Mouse (Mus musculus) liver, postnatal 0 days (tissue): ENCODE data around the gene Pigv. TPM values are rescaled to one million over a fixed set of nuclear protein-coding genes. Genes with fewer than 3 reads are reported as not detected.

Experiments
- ATAC-seq: fragments of 200-750 bp; cut with Nextera tagmentation; 2 replicates; pipeline ENCODE4 v1.8.0; 2017; ENCODE audit warnings: mild to moderate bottlenecking, moderate library complexity
- DNase-seq: peaks from one replicate; pipeline ENCODE4 v3.0.0-alpha.2; 2016
- H3K27ac ChIP-seq: fragments of 300-500 bp; sonication (generic); 2 replicates; pipeline ENCODE4 v1.5.1; 2014; ENCODE audit warnings: antibody characterized with exemption, moderate library complexity, mild to moderate bottlenecking, low read depth
- H3K27me3 ChIP-seq: fragments of 300-500 bp; sonication (generic); 2 replicates; pipeline ENCODE4 v1.6.1; 2014; ENCODE audit warnings: low read length, control low read depth, mixed read lengths; ENCODE audit not compliant: insufficient read depth
- H3K36me3 ChIP-seq: fragments of 300-500 bp; sonication (generic); replicated peaks from 2 replicates; pipeline ENCODE4 v1.6.1; 2014; ENCODE audit warnings: mild to moderate bottlenecking, control low read depth, low read length, moderate library complexity, mixed read lengths; ENCODE audit not compliant: insufficient read depth
- H3K4me1 ChIP-seq: fragments of 300-500 bp; sonication (generic); 2 replicates; pipeline ENCODE4 v1.6.1; 2014; ENCODE audit warnings: antibody characterized with exemption, mild to moderate bottlenecking, control low read depth; ENCODE audit not compliant: insufficient read depth
- H3K4me2 ChIP-seq: fragments of 300-500 bp; sonication (generic); 2 replicates; pipeline ENCODE4 v1.6.1; 2014; ENCODE audit warnings: low read depth, mild to moderate bottlenecking, low read length, moderate library complexity, mixed read lengths
- H3K4me3 ChIP-seq: fragments of 300-500 bp; sonication (generic); 2 replicates; pipeline ENCODE4 v1.5.1; 2014; ENCODE audit warnings: low read depth, low read length
- H3K9ac ChIP-seq: fragments of 300-500 bp; sonication (generic); replicated peaks from 2 replicates; pipeline ENCODE4 v1.6.1; 2014; ENCODE audit warnings: mild to moderate bottlenecking, moderate library complexity
- H3K9me3 ChIP-seq: fragments of 300-500 bp; sonication (generic); 2 replicates; pipeline ENCODE4 v1.6.1; 2016; ENCODE audit warnings: mild to moderate bottlenecking, control low read depth, low read length, mixed read lengths
- CTCF ChIP-seq: sonication (generic); IDR thresholded peaks from 2 replicates; pipeline ENCODE4 v1.5.1; 2016; ENCODE audit warnings: antibody characterized with exemption, low read depth
- EP300 ChIP-seq: IDR thresholded peaks from 2 replicates; pipeline ENCODE4 v1.6.1; 2016; ENCODE audit warnings: antibody characterized with exemption, low read depth, mild to moderate bottlenecking
- WGBS: fragments of 180-500 bp; shearing (Covaris S2); extraction: QIAGEN DNeasy Blood & Tissue Kit; methylation state at CpG from one replicate; pipeline ENCODE4 v1.1.7; 2014; ENCODE audit not compliant: insufficient replicate concordance; 5-methylcytosine and 5-hydroxymethylcytosine counted together
- polyA plus RNA-seq: library from polyadenylated mRNA; unstranded; fragments of >200 nt; fragmentation: Nextera tagmentation; extraction: Ambion mirVana; gene quantifications from 2 replicates; pipeline ENCODE4 v1.2.1, GENCODE M21; 2015

The Pigv gene
- polyA plus RNA-seq, 1 experiment from 2014 or later: 5.9 TPM

DNA sequence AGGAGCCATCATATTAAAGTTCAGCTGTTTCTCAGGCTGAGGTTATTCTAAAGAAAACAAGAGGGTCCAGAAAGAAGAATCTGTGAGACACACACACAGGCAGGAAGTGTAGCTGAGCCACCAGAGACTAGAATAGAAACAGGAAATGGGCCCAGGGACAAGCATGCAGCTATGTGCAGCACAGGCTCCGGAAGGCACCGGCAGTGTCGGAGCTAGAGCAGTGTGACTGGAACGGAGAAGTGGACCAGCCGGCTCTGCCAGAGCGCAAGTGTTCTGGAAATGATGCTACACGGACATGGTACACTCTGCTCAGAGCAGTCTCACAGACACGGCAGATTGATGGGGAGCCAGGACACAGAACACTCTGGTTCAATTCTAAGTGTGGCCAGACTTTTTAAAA lies 34.5 kb upstream of the Pigv start:
- no peak overlapping the region for H3K4me3 ChIP-seq
- no peaks in the 10 kb centered on the region for H3K9me3 ChIP-seq
- H3K27me3 ChIP-seq: no peaks in the 10 kb centered on the region
- H3K4me1 ChIP-seq: peaks cover 41% of the 10 kb centered on the region
- TF ChIP-seq CTCF (no peak), EP300 (peak; percentile 27; the same call in 1 of the 2 replicates)
- H3K9ac ChIP-seq: peak overlapping the region; percentile 30
- 20% methylated on average over 8 of the region's 8 CpGs for WGBS
- H3K27ac ChIP-seq: peak overlapping the region; percentile 80
- peak; percentile 76 for ATAC-seq
- H3K36me3 ChIP-seq: peaks cover 51% of the 10 kb centered on the region
- DNase-seq: peak; percentile 69
- peak overlapping the region; percentile 48 for H3K4me2 ChIP-seq

DNA sequence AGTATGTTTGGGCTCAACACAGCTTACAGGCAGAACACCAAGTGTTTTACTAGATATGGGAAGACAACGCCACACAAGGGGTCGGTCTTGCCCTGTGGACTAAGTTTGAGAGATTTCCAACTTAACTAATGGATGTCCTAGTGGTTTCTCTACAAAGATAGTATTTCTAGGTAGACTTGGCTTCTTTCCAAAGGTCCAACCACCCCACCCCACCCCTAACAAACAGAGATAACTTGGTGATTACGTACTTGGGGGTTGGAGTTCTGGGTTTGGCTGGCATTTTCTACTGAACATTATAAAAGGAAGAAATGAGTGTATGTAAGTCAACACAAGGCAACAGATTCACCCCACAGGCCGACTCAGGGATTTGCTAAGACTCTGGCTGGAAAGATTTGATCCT lies 32.6 kb upstream of the Pigv start:
- peaks cover 41% of the 10 kb centered on the region for H3K4me1 ChIP-seq
- no peaks in the 10 kb centered on the region for H3K27me3 ChIP-seq
- H3K4me2 ChIP-seq: no peak overlapping the region
- DNase-seq (no peak), ATAC-seq (no peak)
- H3K9me3 ChIP-seq: no peaks in the 10 kb centered on the region
- WGBS: 47% methylated on average over 4 of the region's 4 CpGs
- H3K9ac ChIP-seq: no peak overlapping the region
- H3K36me3 ChIP-seq: peaks cover 53% of the 10 kb centered on the region
- H3K27ac ChIP-seq: 0 out of 2 replicates have a peak overlapping the region, but pooled peaks have one; percentile 2
- TF ChIP-seq EP300: no peak
- no peak for TF ChIP-seq CTCF
- no peak overlapping the region for H3K4me3 ChIP-seq

DNA sequence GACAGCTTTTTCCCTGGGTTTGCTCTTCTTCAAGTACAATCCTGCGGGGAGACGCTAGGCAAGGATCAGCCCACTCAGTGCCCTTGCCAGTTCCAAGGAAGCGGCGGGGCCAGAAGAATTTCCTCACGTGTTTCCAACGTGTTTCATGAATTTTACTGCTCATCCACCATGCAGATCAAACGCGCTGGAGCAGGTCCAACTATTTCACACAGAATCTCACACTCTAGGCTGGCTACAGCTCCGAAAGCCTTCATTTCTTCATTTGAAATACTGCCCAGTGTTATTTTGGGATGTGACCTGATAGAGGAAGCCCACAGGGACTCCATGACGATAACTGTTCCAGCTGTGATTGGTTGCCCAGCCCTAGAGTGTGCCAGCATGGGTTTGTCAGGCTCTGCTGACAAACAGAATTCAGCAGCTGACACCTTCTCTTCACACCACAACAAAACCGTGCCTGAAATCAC lies 28.5 kb upstream of the Pigv start:
- H3K36me3 ChIP-seq: peaks cover 55% of the 10 kb centered on the region
- DNase-seq (no peak), ATAC-seq (no peak)
- H3K27me3 ChIP-seq: no peaks in the 10 kb centered on the region
- 0 out of 2 replicates have a peak overlapping the region, but pooled peaks have one; percentile 41 for H3K27ac ChIP-seq
- no peak overlapping the region for H3K9ac ChIP-seq
- H3K4me3 ChIP-seq: no peak overlapping the region
- WGBS: 72% methylated on average over 11 of the region's 11 CpGs
- H3K4me1 ChIP-seq: peaks cover 14% of the 10 kb centered on the region
- no peak overlapping the region for H3K4me2 ChIP-seq
- no peak for TF ChIP-seq CTCF
- TF ChIP-seq EP300: no peak
- H3K9me3 ChIP-seq: no peaks in the 10 kb centered on the region

- Histone ChIP-seq H3K9me3 (no peaks in the 10 kb centered on the region), H3K4me1 (no peaks in the 10 kb centered on the region), H3K36me3 (peaks cover 76% of the 10 kb centered on the region), H3K9ac (no peak overlapping the region), H3K4me2 (no peak overlapping the region), H3K4me3 (no peak overlapping the region), H3K27ac (no peak overlapping the region), H3K27me3 (no peaks in the 10 kb centered on the region)
- WGBS: 62% methylated on average over 3 of the region's 3 CpGs
- ATAC-seq: peak; percentile 40; the same call in 1 of the 2 replicates
- TF ChIP-seq EP300 (no peak), CTCF (peak; percentile 17; the same call in 1 of the 2 replicates)
- DNase-seq: no peak
Observed at GRCm38 (mm10) chr4:133695363-133695762, 22.9 kb upstream of the Pigv start.

DNA sequence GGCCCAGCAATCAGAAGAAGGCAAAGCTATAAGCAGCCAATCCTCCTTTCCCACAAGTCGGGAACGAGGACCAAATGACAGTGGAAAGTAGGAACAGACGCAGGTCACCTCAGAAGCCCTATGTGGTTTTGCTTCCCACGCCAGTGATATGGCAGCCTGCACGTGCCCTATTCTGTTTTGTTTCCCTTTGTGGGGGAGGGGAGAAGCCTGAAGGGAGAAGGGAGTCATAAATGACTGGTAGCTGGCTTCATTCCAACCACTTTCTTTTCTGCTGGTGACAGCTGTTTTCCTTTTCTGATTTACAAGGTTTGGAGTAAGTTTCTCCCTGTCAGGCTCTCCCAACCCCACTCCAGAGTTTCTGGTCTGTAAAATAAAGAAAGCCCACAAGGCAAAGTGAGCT lies 17.8 kb upstream of the Pigv start:
- no peak for ATAC-seq
- Histone ChIP-seq H3K9ac (no peak overlapping the region), H3K4me1 (no peaks in the 10 kb centered on the region), H3K27me3 (no peaks in the 10 kb centered on the region), H3K9me3 (no peaks in the 10 kb centered on the region), H3K27ac (no peak overlapping the region), H3K36me3 (peaks cover 98% of the 10 kb centered on the region), H3K4me2 (no peak overlapping the region), H3K4me3 (no peak overlapping the region)
- TF ChIP-seq CTCF: no peak
- TF ChIP-seq EP300: no peak
- no peak for DNase-seq
- WGBS: 48% methylated on average over 5 of the region's 5 CpGs

DNA sequence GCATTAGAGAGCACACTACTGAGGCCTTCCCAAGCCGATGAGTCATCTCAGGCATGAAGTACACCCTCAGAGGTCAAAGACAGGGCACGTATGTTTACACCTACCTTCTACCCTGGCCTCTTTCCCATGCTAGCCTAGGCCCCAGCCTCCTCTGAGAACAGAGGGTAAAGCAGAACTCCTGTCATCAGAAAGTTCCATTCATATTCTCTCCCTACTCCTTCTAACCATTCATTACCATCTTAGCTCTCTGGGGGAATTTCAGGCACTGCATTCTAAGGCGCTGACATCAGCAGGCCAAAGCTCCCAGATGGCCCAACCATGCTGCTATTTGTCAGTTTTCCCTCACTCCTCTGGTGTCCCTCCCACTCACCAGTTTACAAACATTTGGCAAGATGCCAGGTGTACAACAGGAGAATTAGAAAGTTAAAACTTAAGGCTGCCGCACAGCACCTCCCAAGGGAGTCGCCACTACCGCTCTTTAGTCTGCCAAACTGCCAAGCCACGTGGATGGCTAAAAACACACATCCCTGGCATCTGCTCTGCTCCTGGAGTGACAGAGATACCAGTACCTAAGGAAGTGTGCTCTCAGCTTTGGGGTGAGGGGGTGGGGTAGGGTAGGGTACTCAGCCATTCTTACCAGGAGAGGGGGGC lies 16.1 kb upstream of the Pigv start:
- H3K27me3 ChIP-seq: no peaks in the 10 kb centered on the region
- H3K4me2 ChIP-seq: no peak overlapping the region
- ATAC-seq (peak; percentile 90), DNase-seq (no peak)
- H3K9me3 ChIP-seq: no peaks in the 10 kb centered on the region
- WGBS: 66% methylated on average over 7 of the region's 7 CpGs
- TF ChIP-seq EP300 (no peak; the same call in 1 of the 2 replicates), CTCF (no peak)
- peak overlapping the region; percentile 55 for H3K27ac ChIP-seq
- no peaks in the 10 kb centered on the region for H3K4me1 ChIP-seq
- no peak overlapping the region for H3K4me3 ChIP-seq
- H3K9ac ChIP-seq: no peak overlapping the region; the same call in 1 of the 2 replicates
- peaks cover 98% of the 10 kb centered on the region for H3K36me3 ChIP-seq
